ENCODE assay signal across 8 mouse cellular contexts in the genomic region with DNA sequence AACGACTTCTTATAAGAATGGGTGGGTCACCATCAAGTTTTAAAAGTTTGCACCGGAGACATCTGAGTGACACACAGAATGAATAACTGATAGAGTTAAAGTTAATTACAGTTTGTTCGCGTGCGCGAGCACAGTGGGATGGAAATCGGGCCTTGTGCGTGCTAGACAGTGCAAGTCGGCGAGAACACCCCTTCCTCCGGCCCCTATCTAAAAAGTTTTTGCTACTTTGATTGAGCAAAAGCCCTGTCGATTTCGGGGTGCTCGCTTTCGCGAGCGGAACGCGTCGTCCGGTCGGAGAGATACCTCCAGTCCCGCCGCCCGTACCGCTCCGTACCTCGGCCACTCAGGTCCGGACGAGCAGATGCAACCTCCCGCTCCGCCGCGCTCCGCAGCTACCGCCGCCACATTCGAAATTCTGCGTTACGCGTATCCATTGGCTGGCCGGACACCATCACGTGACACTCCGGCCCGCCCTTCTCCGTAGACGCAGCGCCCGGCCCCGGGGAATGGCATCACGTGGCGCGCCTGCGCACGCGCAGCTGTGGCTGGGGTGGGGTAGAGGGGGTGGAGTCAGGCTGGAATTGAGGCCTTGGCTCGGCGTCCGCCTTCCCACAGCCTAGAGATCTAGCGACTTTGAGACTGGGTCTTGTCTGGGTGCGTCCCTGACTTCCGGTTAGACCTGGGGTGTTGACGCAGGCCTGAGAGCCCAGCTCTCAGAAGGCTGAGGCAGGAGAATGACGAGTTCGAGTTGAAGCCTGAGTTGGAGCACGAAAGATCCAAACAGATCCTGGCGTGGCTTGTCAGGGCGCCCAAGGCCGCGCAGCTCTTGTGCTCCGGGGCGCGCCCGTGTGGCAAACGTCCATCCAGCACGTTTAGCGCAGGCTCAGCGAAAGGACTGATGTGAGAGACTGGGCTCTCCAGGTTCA. TPM values are rescaled to one million over a fixed set of nuclear protein-coding genes. Genes with fewer than 3 reads are reported as not detected.
A peak's percentile ranks its signal among the peaks of the same experiment; 100 is the strongest.
DNase-seq lines count a peak whose midpoint lies in the region; ATAC-seq and TF ChIP-seq lines count a peak whose summit lies in the region.

Gene Sgo1 (minus strand): TSS at position 457 of the 926 bp plus-strand sequence.

- peaks cover 4 to 17% of the 10 kb centered on the region in 2 experiments; a peak in 3 of 4 replicates for H3K36me3 ChIP-seq in MEL (ENCODE audit: control insufficient read depth in 1 of 2, insufficient read depth in 2 of 2, low read length in 2 of 2)
- no peaks in the 10 kb centered on the region for H3K36me3 ChIP-seq in forebrain, postnatal 0 days (ENCODE audit: insufficient read depth)
- peaks cover 20% of the 10 kb centered on the region; the same call in 1 of the 2 replicates for H3K36me3 ChIP-seq in lung, embryonic 15.5 days

- ATAC-seq in forebrain, postnatal 0 days = peak; percentile 98
- peak; percentile 99 for ATAC-seq in lung, embryonic 15.5 days (ENCODE audit: borderline replicate concordance, extremely low read depth, low FRiP score, low TSS enrichment)

- peak within 1 kb of the TSS; percentile 86 for H3K4me2 ChIP-seq in forebrain, postnatal 0 days (ENCODE audit: low read depth)
- peak within 1 kb of the TSS; percentile 60 for H3K4me2 ChIP-seq in lung, embryonic 15.5 days

- peak within 1 kb of the TSS; percentile 70 to 87 for H3K4me3 ChIP-seq in MEL (ENCODE audit: control insufficient read depth in 1 of 2, insufficient read depth in 1 of 2, low read depth in 2 of 2, low read length in 2 of 2)
- H3K4me3 ChIP-seq in cerebellum, adult 2 months (replicated peaks; ENCODE audit: insufficient read depth, low read depth, low read length) = peak within 1 kb of the TSS; percentile 77
- H3K4me3 ChIP-seq in forebrain, postnatal 0 days (ENCODE audit: low read depth, low read length) = peak within 1 kb of the TSS; percentile 62
- peak within 1 kb of the TSS; percentile 55 for H3K4me3 ChIP-seq in lung, embryonic 15.5 days

- TF ChIP-seq EP300 in MEL (IDR thresholded peaks at IDR 0.05; ENCODE audit: low read depth in 1 of 2, low read length in 2 of 2) = peak in 1 of 2 experiments; percentile 34; a peak in 2 of 4 replicates

- peak in 2 of 3 experiments; percentile 23 to 40; a peak in 5 of 6 replicates for TF ChIP-seq CTCF in MEL (IDR thresholded peaks at IDR 0.05 in 2 of 3, conservative IDR thresholded peaks at IDR 0.05 in 1 of 3; ENCODE audit: control insufficient read depth in 1 of 3, insufficient read depth in 1 of 3, low read depth in 2 of 3, low read length in 3 of 3, poor library complexity in 1 of 3, severe bottlenecking in 1 of 3)
- TF ChIP-seq CTCF in cerebellum, adult 2 months (IDR thresholded peaks at IDR 0.05; ENCODE audit: borderline replicate concordance, insufficient read depth, low read depth, low read length) = peak; percentile 51; the same call in 1 of the 2 replicates
- TF ChIP-seq CTCF in forebrain, postnatal 0 days (IDR thresholded peaks at IDR 0.05; ENCODE audit: low read depth) = peak; percentile 63

- no peaks in the 10 kb centered on the region for H3K9me3 ChIP-seq in MEL (replicated peaks; ENCODE audit: insufficient read depth, low read length)
- no peaks in the 10 kb centered on the region for H3K9me3 ChIP-seq in forebrain, postnatal 0 days (ENCODE audit: low read length)
- H3K9me3 ChIP-seq in lung, embryonic 15.5 days = no peaks in the 10 kb centered on the region

- under 1% methylated on average over 78 of the region's 78 CpGs for WGBS in cerebellum, adult 2 months
- 1% methylated on average over 78 of the region's 78 CpGs for WGBS in forebrain, postnatal 0 days
- WGBS in lung, embryonic 15.5 days = under 1% methylated on average over 78 of the region's 78 CpGs

- peaks cover 7 to 9% of the 10 kb centered on the region in 2 experiments; a peak in 3 of 4 replicates for H3K4me1 ChIP-seq in MEL (ENCODE audit: control insufficient read depth in 1 of 2, insufficient read depth in 2 of 2, low read length in 2 of 2)
- no peaks in the 10 kb centered on the region for H3K4me1 ChIP-seq in cerebellum, adult 2 months (ENCODE audit: control insufficient read depth, insufficient read depth, low read length)
- no peaks in the 10 kb centered on the region for H3K4me1 ChIP-seq in forebrain, postnatal 0 days (ENCODE audit: insufficient read depth)
- peaks cover 8% of the 10 kb centered on the region for H3K4me1 ChIP-seq in lung, embryonic 15.5 days

- peak; percentile 87 to 93 for TF ChIP-seq POLR2A in MEL (IDR thresholded peaks at IDR 0.05; ENCODE audit: control insufficient read depth in 1 of 2, insufficient read depth in 1 of 2, low read depth in 1 of 2, low read length in 2 of 2, poor library complexity in 1 of 2)
- peak; percentile 93 for TF ChIP-seq POLR2A in cerebellum, adult 2 months (IDR thresholded peaks at IDR 0.05; ENCODE audit: borderline replicate concordance, insufficient read depth, low read length)

- H3K27ac ChIP-seq in MEL (ENCODE audit: control insufficient read depth, low read depth, low read length) = peak within 1 kb of the TSS; percentile 93
- peak within 1 kb of the TSS; percentile 86 for H3K27ac ChIP-seq in cerebellum, adult 2 months (ENCODE audit: insufficient read depth, low read length)
- H3K27ac ChIP-seq in forebrain, postnatal 0 days (ENCODE audit: low read depth, low read length) = peak within 1 kb of the TSS; percentile 97
- peak within 1 kb of the TSS; percentile 97 for H3K27ac ChIP-seq in lung, embryonic 15.5 days

- H3K79me2 ChIP-seq in MEL (ENCODE audit: control insufficient read depth, insufficient read depth, low read length, poor library complexity) = peaks cover 15% of the 10 kb centered on the region

- DNase-seq in MEL (ENCODE audit: low read depth, low spot score) = peak; percentile 97
- DNase-seq in cerebellum, adult 2 months = peak; percentile 96 to 97
- peak; percentile 99 for DNase-seq in forebrain, postnatal 0 days
- peak; percentile 99 for DNase-seq in heart, postnatal 4 days
- DNase-seq in layer of hippocampus, adult 8-10 months (ENCODE audit: low spot score in 2 of 2) = peak; percentile 92 to 94
- DNase-seq in ovary, adult 18-20 months (ENCODE audit: low spot score) = peak; percentile 94
- peak; percentile 98 for DNase-seq in thymus, postnatal 0 days (ENCODE audit: low spot score)

- TF ChIP-seq RAD21 in MEL (IDR thresholded peaks at IDR 0.05; ENCODE audit: low read depth, low read length) = no peak

- peak within 1 kb of the TSS; percentile 84 for H3K9ac ChIP-seq in MEL (ENCODE audit: control insufficient read depth, low read depth, low read length, poor library complexity, severe bottlenecking)
- peak within 1 kb of the TSS; percentile 81 for H3K9ac ChIP-seq in forebrain, postnatal 0 days
- H3K9ac ChIP-seq in lung, embryonic 15.5 days = peak within 1 kb of the TSS; percentile 67

- H3K27me3 ChIP-seq in MEL (ENCODE audit: control insufficient read depth in 1 of 2, insufficient read depth in 2 of 2, low read length in 2 of 2) = no peaks in the 10 kb centered on the region
- H3K27me3 ChIP-seq in cerebellum, adult 2 months (ENCODE audit: control insufficient read depth, insufficient read depth, low read length) = no peaks in the 10 kb centered on the region
- no peaks in the 10 kb centered on the region for H3K27me3 ChIP-seq in forebrain, postnatal 0 days (ENCODE audit: insufficient read depth, low read length)
- no peaks in the 10 kb centered on the region for H3K27me3 ChIP-seq in lung, embryonic 15.5 days

TF ChIP-seq in MEL, 35 proteins besides CTCF, POLR2A, EP300 and RAD21 (continues in another document):
- TF ChIP-seq GATA1 (IDR thresholded peaks at IDR 0.05; ENCODE audit: low read depth, low read length) (no peak), POLR2AphosphoS5 (IDR thresholded peaks at IDR 0.05; ENCODE audit: borderline replicate concordance, low read depth, low read length) (no peak; the same call in 1 of the 2 replicates), HCFC1 (IDR thresholded peaks at IDR 0.05; ENCODE audit: low read depth, low read length) (peak; percentile 80), MAZ (IDR thresholded peaks at IDR 0.05; ENCODE audit: low read depth, low read length) (no peak), MYB (IDR thresholded peaks at IDR 0.05; ENCODE audit: low read depth, low read length) (no peak), BHLHE40 (IDR thresholded peaks at IDR 0.05; ENCODE audit: borderline replicate concordance, low read depth, low read length) (no peak; the same call in 1 of the 2 replicates), E2F4 (IDR thresholded peaks at IDR 0.05; ENCODE audit: borderline replicate concordance, low read depth, low read length) (no peak), ZC3H11A (IDR thresholded peaks at IDR 0.05; ENCODE audit: low read depth, low read length) (no peak), ELF1 (IDR thresholded peaks at IDR 0.05; ENCODE audit: low read depth, low read length) (peak; percentile 80), ZMIZ1 (IDR thresholded peaks at IDR 0.05; ENCODE audit: low read depth, low read length) (peak; percentile 93), SIN3A (IDR thresholded peaks at IDR 0.05; ENCODE audit: low read length) (peak; percentile 86), CHD2 (IDR thresholded peaks at IDR 0.05; ENCODE audit: low read length) (no peak), TAL1 (IDR thresholded peaks at IDR 0.05; ENCODE audit: low read length) (no peak), TBP (IDR thresholded peaks at IDR 0.05; ENCODE audit: low read depth, low read length) (peak; percentile 72), USF1 (IDR thresholded peaks at IDR 0.05; ENCODE audit: low read depth, low read length) (peak; percentile 98), MAFK (IDR thresholded peaks at IDR 0.05; ENCODE audit: borderline replicate concordance, low read depth, low read length) (no peak), SMC3 (IDR thresholded peaks at IDR 0.05; ENCODE audit: low read depth, low read length) (peak; percentile 34), MXI1 (IDR thresholded peaks at IDR 0.05; ENCODE audit: low read depth, low read length) (peak; percentile 61; the same call in 1 of the 2 replicates), ZKSCAN1 (IDR thresholded peaks at IDR 0.05; ENCODE audit: low read depth, low read length) (no peak), ETS1 (IDR thresholded peaks at IDR 0.05; ENCODE audit: low read depth, low read length) (0 out of 2 replicates have a peak, but pooled peaks have one; percentile 24)

RNA-seq across cellular contexts. Expression of gene Sgo1, which starts in this region (rescaled TPM):
- 12.6 and 19.4 TPM in 2 replicates for total RNA-seq in MEL (2012; rRNA removed)
- polyA plus RNA-seq in MEL (2012; ENCODE audit: insufficient read depth in 1 of 2, insufficient read length in 2 of 2, low read depth in 1 of 2, low replicate concordance in 2 of 2, missing spikeins in 1 of 2) = 10 to 100 TPM in 1 of 2 experiments, not detected in 1; 21.4 TPM
- polyA plus RNA-seq in cerebellum, adult 2 months (2012; rRNA removed) = 0.16 and 0.19 TPM in 2 replicates
- total RNA-seq in forebrain, postnatal 0 days (2014; rRNA removed) = 1.4 and 3.1 TPM in 2 replicates
- 3.7 and 4.0 TPM in 2 replicates for polyA plus RNA-seq in forebrain, postnatal 0 days (2015; fragmentation: Nextera tagmentation; extraction: Ambion mirVana)
- total RNA-seq in heart, postnatal 4 days (2021) = 1 to 10 TPM; 8.3 to 9.7 TPM
- total RNA-seq in layer of hippocampus, adult 8-10 months (2022) = under 1 TPM in 2 of 4 experiments, not detected in 2; 0.25 to 0.41 TPM
- polyA plus RNA-seq in lung, embryonic 15.5 days (2015; fragmentation: Nextera tagmentation; extraction: Ambion mirVana) = 37.6 and 38.2 TPM in 2 replicates
- polyA plus RNA-seq in thymus, postnatal 0 days (2015; fragmentation: Nextera tagmentation; extraction: Ambion mirVana) = 62.6 and 66.7 TPM in 2 replicates

Comparison
In these comparisons a context has a peak if more than half of its experiments do, and no peak if none do; other contexts are left out.
1. Peak in every context shown above with its lines: DNase-seq, ATAC-seq, H3K4me3 ChIP-seq and H3K27ac ChIP-seq.
2. Peak in DNase-seq, H3K4me3 ChIP-seq and H3K27ac ChIP-seq in cerebellum, adult 2 months; RNA of the gene not detected or under 1 TPM.
3. Peak in DNase-seq in layer of hippocampus, adult 8-10 months; RNA of the gene not detected or under 1 TPM.